Mouse (Mus musculus) embryonic facial prominence, embryonic 14.5 days (tissue): ENCODE measurements at regions not wholly inside any gene's neighbourhood (a gene's known extent, or its start where the extent isn't known, plus 50 kb on each side); places are given as distances from the start of the nearest gene placed in this dataset.

Source experiments
- ATAC-seq: fragments of 200-750 bp; cut with Nextera tagmentation; 2 replicates; pipeline ENCODE4 v1.8.0; 2017; ENCODE audit warnings: low read depth, moderate number of reproducible peaks, moderate TSS enrichment
- DNase-seq: peaks from one replicate; pipeline ENCODE4 v3.0.0-alpha.2; 2015; ENCODE audit warnings: low spot score
- H3K27ac ChIP-seq: fragments of 300-500 bp; sonication (generic); replicated peaks from 2 replicates; pipeline ENCODE4 v1.5.1; 2014; ENCODE audit warnings: low read depth, mild to moderate bottlenecking, low read length, moderate library complexity
- H3K27me3 ChIP-seq: fragments of 300-500 bp; sonication (generic); replicated peaks from 2 replicates; pipeline ENCODE4 v1.6.1; 2014; ENCODE audit warnings: low read length; ENCODE audit not compliant: control insufficient read depth, insufficient read depth
- H3K36me3 ChIP-seq: fragments of 300-500 bp; sonication (generic); 2 replicates; pipeline ENCODE4 v1.6.1; 2014; ENCODE audit warnings: low read length, mixed read lengths; ENCODE audit not compliant: control insufficient read depth, insufficient read depth
- H3K4me1 ChIP-seq: fragments of 300-500 bp; sonication (generic); 2 replicates; pipeline ENCODE4 v1.6.1; 2014; ENCODE audit warnings: antibody characterized with exemption, low read length; ENCODE audit not compliant: control insufficient read depth, insufficient read depth
- H3K4me2 ChIP-seq: fragments of 300-500 bp; sonication (generic); 2 replicates; pipeline ENCODE4 v1.6.1; 2014; ENCODE audit warnings: low read depth, mild to moderate bottlenecking, low read length, moderate library complexity, mixed read lengths
- H3K4me3 ChIP-seq: fragments of 300-500 bp; sonication (generic); 2 replicates; pipeline ENCODE4 v1.5.1; 2014; ENCODE audit warnings: low read depth, mild to moderate bottlenecking, low read length
- H3K9ac ChIP-seq: fragments of 300-500 bp; sonication (generic); 2 replicates; pipeline ENCODE4 v1.6.1; 2014; ENCODE audit warnings: low read depth, mild to moderate bottlenecking, low read length, moderate library complexity, mixed read lengths
- H3K9me3 ChIP-seq: fragments of 300-500 bp; sonication (generic); 2 replicates; pipeline ENCODE4 v1.6.1; 2016; ENCODE audit warnings: low read length; ENCODE audit not compliant: control insufficient read depth
- WGBS: fragments of 180-500 bp; shearing (Covaris S2); extraction: QIAGEN DNeasy Blood & Tissue Kit; methylation state at CpG from one replicate; pipeline ENCODE4 v1.1.7; 2014; 5-methylcytosine and 5-hydroxymethylcytosine counted together

- ATAC-seq (no peak), DNase-seq (peak; percentile 43)
- Histone ChIP-seq H3K9me3 (no peaks in the 10 kb centered on the region), H3K27ac (no peak overlapping the region), H3K4me3 (no peak overlapping the region), H3K4me1 (no peaks in the 10 kb centered on the region), H3K9ac (no peak overlapping the region), H3K4me2 (no peak overlapping the region), H3K27me3 (no peaks in the 10 kb centered on the region), H3K36me3 (no peaks in the 10 kb centered on the region)
- 52% methylated on average over 3 of the region's 3 CpGs for WGBS
These were observed 191.9 kb upstream of the C9orf72 start for GRCm38 (mm10) chr4:35417866-35418265.

DNA sequence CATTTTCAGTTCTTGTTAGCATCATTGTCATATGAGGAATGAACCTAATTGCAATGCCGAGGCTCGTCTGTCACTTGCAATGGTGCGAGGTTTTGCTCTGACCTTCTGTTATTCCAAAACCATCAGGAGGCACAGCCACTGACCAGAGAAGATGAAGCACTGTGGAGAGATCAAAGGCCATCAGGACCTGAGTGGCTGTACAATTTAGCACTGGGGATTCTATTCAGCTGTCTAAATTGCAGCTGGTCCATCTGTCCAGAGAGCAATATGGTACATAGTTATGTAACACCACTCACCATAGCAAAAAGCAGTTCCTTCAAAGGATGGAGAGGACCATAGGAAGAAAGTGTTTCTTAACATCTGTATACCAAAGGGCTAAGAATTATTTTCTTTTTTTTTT lies 187.5 kb upstream of the C9orf72 start:
- H3K9me3 ChIP-seq, result no peaks in the 10 kb centered on the region
- DNase-seq (no peak), ATAC-seq (no peak)
- no peaks in the 10 kb centered on the region for H3K4me1 ChIP-seq
- no peaks in the 10 kb centered on the region for H3K27me3 ChIP-seq
- H3K4me3 ChIP-seq, result no peak overlapping the region
- no peak overlapping the region for H3K27ac ChIP-seq
- H3K4me2 ChIP-seq, result no peak overlapping the region
- H3K9ac ChIP-seq, result no peak overlapping the region
- no peaks in the 10 kb centered on the region for H3K36me3 ChIP-seq
- WGBS, result 46% methylated on average over 3 of the region's 3 CpGs

- no peak overlapping the region for H3K9ac ChIP-seq
- no peak overlapping the region for H3K4me2 ChIP-seq
- ATAC-seq (no peak), DNase-seq (no peak)
- no peak overlapping the region for H3K4me3 ChIP-seq
- H3K9me3 ChIP-seq, result no peaks in the 10 kb centered on the region
- 78% methylated on average over 7 of the region's 7 CpGs for WGBS
- no peaks in the 10 kb centered on the region for H3K36me3 ChIP-seq
- H3K27me3 ChIP-seq, result no peaks in the 10 kb centered on the region
- peaks cover 5% of the 10 kb centered on the region for H3K4me1 ChIP-seq
- H3K27ac ChIP-seq, result no peak overlapping the region
These were observed 179.5 kb upstream of the C9orf72 start for GRCm38 (mm10) chr4:35405301-35406006.

DNA sequence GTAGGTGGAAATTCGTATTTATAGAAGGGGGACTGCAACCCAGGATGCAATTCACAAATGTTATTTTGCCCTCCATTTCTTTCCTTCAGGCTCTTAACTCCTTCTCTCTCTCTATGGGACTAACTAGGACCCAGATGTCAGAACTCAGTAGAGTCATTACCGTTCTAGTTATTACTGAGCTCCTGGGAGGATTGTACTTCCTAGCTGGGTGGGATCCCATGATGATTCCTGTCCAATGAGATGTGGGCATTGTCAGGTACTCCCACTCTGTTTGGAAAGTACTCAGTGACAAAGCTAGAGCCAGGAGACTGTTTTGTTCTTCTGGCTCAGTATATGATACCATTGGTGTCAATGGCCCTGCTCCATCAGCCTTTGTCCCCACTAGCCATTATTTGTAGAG lies 178.1 kb upstream of the C9orf72 start:
- DNase-seq (no peak), ATAC-seq (peak; percentile 85; the same call in 1 of the 2 replicates)
- H3K4me1 ChIP-seq, result peaks cover 5% of the 10 kb centered on the region
- 83% methylated on average over 2 of the region's 2 CpGs for WGBS
- no peak overlapping the region for H3K4me3 ChIP-seq
- no peaks in the 10 kb centered on the region for H3K27me3 ChIP-seq
- no peaks in the 10 kb centered on the region for H3K9me3 ChIP-seq
- no peak overlapping the region for H3K27ac ChIP-seq
- no peak overlapping the region for H3K4me2 ChIP-seq
- H3K9ac ChIP-seq, result no peak overlapping the region
- no peaks in the 10 kb centered on the region for H3K36me3 ChIP-seq

DNA sequence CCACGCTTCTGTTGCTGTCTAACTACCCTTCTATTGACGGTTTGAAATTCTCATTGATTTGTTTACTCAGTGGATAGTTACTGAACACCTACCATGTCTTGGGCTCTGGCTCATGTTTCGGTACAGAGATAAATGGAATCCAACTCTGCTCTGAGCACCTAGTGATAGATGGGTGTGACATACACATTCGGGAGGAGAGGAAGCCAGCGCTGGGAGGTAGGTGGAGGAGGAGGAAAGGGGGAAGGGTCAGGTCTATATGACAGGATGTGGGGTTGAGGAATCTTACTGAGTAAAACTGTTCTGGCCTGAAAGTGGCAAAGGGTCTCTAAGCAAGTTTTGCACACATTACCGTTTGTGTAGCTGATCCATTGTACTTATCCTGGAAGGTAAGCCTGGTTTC lies 177.6 kb upstream of the C9orf72 start:
- H3K9ac ChIP-seq, result no peak overlapping the region
- no peaks in the 10 kb centered on the region for H3K36me3 ChIP-seq
- DNase-seq (no peak), ATAC-seq (no peak)
- H3K27ac ChIP-seq, result no peak overlapping the region
- H3K4me3 ChIP-seq, result no peak overlapping the region
- no peak overlapping the region for H3K4me2 ChIP-seq
- no peaks in the 10 kb centered on the region for H3K9me3 ChIP-seq
- H3K4me1 ChIP-seq, result peaks cover 5% of the 10 kb centered on the region
- no peaks in the 10 kb centered on the region for H3K27me3 ChIP-seq
- 83% methylated on average over 6 of the region's 6 CpGs for WGBS

DNA sequence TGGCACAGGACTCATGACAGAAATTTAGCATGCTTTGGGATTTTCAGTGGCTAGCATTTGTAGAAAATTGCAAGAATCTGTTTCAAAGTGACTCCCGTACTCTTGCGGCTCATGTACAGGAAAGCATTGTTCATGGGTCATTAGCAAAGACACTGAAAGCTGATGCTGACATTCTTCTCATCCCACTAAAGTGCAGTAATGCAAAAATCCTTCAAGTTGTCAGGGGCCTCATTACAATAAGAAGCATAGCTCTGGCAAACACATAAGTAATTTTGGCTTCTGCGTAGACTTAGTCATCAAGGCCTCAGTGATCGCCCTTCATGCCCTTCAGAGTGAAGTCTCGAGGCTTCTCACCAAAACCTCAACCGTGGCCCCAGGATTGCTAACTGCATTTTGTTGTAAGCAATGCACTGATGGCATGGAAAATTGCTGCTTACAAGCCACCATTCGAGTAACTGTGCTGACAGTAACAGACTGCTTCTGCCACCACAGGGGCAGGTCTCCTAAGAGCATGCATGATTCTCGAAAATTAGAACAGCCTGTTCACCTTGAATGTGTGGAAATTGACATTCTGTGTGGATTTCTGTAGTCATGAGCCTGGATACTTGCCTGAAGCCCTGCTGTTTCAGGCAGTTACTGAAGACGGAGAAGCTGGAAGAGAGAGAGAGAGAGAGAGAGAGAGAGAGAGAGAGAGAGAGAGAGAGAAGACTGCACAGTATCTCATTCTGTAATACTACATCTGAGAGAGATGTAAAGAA lies 176.6 kb upstream of the C9orf72 start:
- Histone ChIP-seq H3K4me3 (no peak overlapping the region), H3K9me3 (no peaks in the 10 kb centered on the region), H3K27me3 (no peaks in the 10 kb centered on the region), H3K27ac (no peak overlapping the region), H3K4me2 (peak overlapping the region; percentile 11; the same call in 1 of the 2 replicates), H3K4me1 (peaks cover 5% of the 10 kb centered on the region), H3K36me3 (no peaks in the 10 kb centered on the region), H3K9ac (no peak overlapping the region)
- ATAC-seq, result no peak
- 38% methylated on average over 9 of the region's 9 CpGs for WGBS
- DNase-seq, result peak; percentile 37

DNA sequence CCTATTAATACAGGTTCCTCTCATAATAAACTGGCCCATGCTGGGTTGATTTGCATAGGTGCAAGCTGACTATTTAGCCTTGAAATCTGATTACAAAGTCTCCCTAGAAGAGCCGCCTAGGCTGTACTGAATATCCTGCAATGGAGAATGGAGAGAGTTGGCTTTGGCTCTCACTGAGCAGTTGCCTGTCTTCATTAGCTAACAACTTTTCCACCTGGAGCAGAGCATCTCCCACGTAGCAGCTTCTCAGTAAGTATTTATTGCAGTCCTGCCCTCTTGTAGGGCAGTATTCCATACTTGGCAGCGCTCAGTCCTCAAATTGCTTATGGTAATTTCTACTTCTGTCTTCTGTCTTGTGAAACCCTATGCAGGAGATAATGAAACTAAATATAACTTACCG lies 175.8 kb upstream of the C9orf72 start:
- H3K9me3 ChIP-seq, result no peaks in the 10 kb centered on the region
- peak overlapping the region; percentile 11; the same call in 1 of the 2 replicates for H3K4me2 ChIP-seq
- no peak overlapping the region for H3K27ac ChIP-seq
- H3K27me3 ChIP-seq, result no peaks in the 10 kb centered on the region
- ATAC-seq (no peak), DNase-seq (no peak)
- no peaks in the 10 kb centered on the region for H3K36me3 ChIP-seq
- peaks cover 5% of the 10 kb centered on the region for H3K4me1 ChIP-seq
- no peak overlapping the region for H3K9ac ChIP-seq
- no peak overlapping the region for H3K4me3 ChIP-seq
- WGBS, result 43% methylated on average over 4 of the region's 4 CpGs

DNA sequence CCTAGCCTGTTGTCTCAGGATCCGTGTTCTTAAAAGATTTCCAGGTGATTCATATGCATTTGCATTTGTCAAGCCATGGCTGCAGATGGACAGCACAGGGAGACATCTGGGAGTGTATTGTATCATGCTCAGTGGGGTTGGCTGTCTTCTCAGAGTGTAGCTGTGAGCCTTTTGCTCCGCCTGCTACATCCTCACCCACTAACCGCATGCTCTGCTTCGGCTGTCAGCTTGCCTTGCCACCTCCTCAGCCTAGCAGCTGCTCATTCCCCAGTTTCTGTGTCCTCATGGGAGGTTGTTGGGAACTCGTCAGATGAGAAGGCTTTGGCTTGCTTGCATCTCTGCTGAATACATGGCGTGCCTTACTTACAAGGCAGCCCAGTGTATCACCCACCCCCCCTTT lies 174.5 kb upstream of the C9orf72 start:
- no peaks in the 10 kb centered on the region for H3K9me3 ChIP-seq
- WGBS, result 71% methylated on average over 6 of the region's 6 CpGs
- ATAC-seq, result no peak

DNA sequence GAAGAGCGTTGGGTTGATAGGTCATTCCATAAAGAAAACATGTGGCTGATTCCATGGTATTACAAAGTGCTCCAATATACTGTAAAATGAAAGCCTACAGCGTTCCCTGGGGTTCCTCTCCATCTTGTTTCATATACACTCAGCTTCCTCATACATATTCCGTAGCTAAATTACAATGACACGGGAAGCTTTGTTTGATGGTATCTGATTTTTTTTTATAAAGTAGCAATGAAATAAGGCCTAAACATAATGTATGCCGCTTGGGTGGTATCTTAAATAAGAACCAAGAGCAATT lies 169.6 kb upstream of the C9orf72 start:
- 0 out of 2 replicates have a peak, but pooled peaks cover 5% of the 10 kb centered on the region for H3K4me1 ChIP-seq
- no peak overlapping the region for H3K4me3 ChIP-seq
- no peak for ATAC-seq
- no peak overlapping the region for H3K9ac ChIP-seq
- H3K27ac ChIP-seq, result no peak overlapping the region
- no peaks in the 10 kb centered on the region for H3K9me3 ChIP-seq
- WGBS, result 89% methylated on average over 5 of the region's 5 CpGs
- H3K36me3 ChIP-seq, result no peaks in the 10 kb centered on the region
- H3K27me3 ChIP-seq, result no peaks in the 10 kb centered on the region
- no peak overlapping the region for H3K4me2 ChIP-seq
- DNase-seq, result no peak

More for the DNA sequence above, 174.5 kb upstream of the C9orf72 start:
- H3K4me2 ChIP-seq, result no peak overlapping the region
- no peaks in the 10 kb centered on the region for H3K36me3 ChIP-seq
- no peak for DNase-seq
- H3K27ac ChIP-seq, result no peak overlapping the region
- peaks cover 5% of the 10 kb centered on the region for H3K4me1 ChIP-seq
- H3K9ac ChIP-seq, result no peak overlapping the region
- H3K4me3 ChIP-seq, result no peak overlapping the region
- H3K27me3 ChIP-seq, result no peaks in the 10 kb centered on the region
